Mouse (Mus musculus) lung, postnatal 36 days (tissue): ENCODE results near the gene Slc22a6.
A peak's percentile ranks its signal among the peaks of the same experiment; 100 is the strongest.

ENCODE experiments used
- DNase-seq: peaks from one replicate; pipeline ENCODE4 v3.0.0; 2022; ENCODE audit warnings: mixed read lengths

Slc22a6 gene

DNA sequence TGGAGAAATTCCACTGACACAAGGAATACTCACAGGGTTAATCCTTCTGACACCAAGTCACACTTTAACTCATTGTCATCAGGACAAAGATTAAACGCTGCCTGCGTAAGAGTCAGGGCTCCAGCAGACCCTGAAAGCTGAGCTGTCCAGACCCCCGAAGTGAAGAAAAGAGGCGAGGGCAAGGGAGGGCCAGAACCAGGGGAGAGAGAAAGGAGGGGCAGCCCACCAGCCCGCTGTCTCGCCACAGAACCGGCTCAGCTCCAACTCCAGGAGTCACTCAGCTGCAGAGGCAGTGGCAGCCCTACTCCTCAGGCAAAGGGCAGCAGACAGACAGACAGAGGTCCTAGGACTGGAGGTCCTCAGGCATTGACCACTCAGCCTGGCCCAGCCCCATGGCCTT lies at the start of gene Slc22a6:
Gene Slc22a6 (plus strand): TSS at position 136 of the 400 bp plus-strand sequence.
- no peak for DNase-seq

DNA sequence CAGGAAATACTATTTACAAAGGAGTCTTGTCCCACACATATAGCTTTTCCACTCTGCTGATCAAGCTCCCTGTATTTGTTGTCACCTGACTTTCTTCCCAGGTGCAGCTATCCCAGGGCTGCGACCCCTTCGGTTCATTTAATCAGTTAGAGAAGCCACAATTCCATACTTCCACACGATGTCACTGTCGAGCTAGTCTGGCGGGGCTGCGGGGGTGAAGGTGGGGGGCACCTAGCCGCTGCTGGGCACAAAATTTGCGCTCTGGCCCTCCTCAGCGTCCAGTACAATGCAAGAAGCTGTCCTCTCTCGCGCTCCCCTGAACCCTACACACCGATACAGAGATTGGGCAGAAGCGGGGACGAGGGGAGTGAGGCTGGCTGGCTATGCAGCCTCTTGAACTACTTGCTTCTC lies 48.4 kb upstream of the Slc22a6 start:
- DNase-seq = no peak

GRCm38 (mm10) chr19:8570341-8571040 lies 47.3 kb upstream of the Slc22a6 start:
- no peak for DNase-seq

GRCm38 (mm10) chr19:8571746-8572145 lies 46.1 kb upstream of the Slc22a6 start:
- no peak for DNase-seq

GRCm38 (mm10) chr19:8572485-8572884 lies 45.4 kb upstream of the Slc22a6 start:
- DNase-seq = no peak

DNA sequence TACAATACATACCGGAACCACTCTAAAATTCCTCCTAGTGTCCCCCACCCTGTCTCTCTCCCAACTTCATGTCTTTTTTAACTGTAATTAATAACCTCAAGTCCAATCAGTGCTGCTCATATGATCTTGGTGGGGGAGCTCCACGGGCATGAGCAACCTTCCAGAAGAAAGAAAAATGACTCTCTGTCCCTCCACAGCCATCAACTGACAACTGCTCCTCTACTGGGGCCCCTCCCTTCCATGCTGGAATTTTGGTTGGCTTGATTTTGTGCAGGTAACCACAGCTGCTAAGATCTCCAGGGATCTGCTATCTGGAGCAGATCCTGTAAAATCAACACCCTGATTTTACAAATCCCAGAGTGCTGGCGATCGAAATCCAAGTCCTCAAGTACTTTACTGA lies 40.4 kb upstream of the Slc22a6 start:
- DNase-seq = no peak

DNA sequence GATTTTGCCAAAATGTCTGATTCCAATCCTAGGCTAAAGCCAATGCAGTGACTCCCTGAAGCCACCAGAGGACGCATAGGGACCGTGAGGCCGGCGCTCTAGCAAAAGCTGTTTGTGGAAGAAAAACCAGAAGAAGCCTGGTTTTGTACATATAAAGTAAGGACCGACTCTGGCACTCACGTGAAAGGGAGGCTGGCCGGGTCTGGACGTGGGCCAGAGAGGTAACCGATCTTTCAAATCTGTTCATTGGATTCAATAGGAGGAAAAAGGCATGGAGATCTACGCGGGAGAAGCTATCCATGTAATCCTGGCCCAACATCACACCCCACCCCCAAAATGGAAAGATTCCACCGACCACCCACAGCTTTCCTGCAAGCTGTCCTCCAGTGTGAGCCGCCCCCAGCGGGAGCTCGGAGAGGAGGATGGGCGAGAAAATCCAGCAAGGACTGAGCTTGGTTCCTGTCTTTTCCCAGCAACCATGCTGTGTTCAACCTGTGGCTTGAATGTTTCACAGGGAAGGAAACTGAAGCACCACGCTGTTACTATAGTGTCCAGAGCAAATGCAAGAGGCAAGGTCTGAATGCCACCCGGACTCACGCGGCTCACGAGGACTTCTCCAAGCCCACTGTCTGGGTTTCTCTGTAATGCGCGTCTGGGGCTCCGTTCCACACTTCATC lies 39.4 kb upstream of the Slc22a6 start:
- peak; percentile 72 for DNase-seq

- DNase-seq = no peak
Measured at GRCm38 (mm10) chr19:8578970-8579342, 38.9 kb upstream of the Slc22a6 start.

- no peak for DNase-seq
Measured at GRCm38 (mm10) chr19:8585298-8585697, 32.5 kb upstream of the Slc22a6 start.

GRCm38 (mm10) chr19:8585899-8586298 lies 31.9 kb upstream of the Slc22a6 start:
- no peak for DNase-seq

DNA sequence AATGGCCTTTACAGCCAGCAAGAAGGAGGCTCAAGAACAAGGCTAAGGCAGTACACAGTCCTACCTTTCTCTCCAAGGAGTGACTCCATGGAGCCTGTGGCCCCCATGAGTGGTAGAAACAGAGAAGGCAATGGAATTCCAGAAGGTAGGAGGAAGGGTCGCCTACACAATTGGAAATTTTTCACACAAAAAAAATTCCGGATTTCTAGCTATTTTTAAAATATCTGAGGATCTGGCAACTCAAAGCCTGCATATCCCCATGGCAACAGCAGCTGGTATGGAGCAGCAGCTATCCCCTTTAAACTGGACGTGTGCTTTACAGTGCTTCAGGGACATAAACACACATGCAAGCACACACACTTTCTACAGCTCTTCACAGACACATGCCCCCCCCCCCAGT lies 31.5 kb upstream of the Slc22a6 start:
- no peak for DNase-seq

- no peak for DNase-seq
Measured at GRCm38 (mm10) chr19:8587315-8587714, 30.5 kb upstream of the Slc22a6 start.

GRCm38 (mm10) chr19:8590954-8591353 lies 26.9 kb upstream of the Slc22a6 start, which contains the start of gene Slc22a8:
TSS of gene Slc22a8 (plus strand) at chr19:8591254.
- no peak for DNase-seq

- DNase-seq = peak; percentile 15
Measured at GRCm38 (mm10) chr19:8592155-8592554, 25.7 kb upstream of the Slc22a6 start.

DNA sequence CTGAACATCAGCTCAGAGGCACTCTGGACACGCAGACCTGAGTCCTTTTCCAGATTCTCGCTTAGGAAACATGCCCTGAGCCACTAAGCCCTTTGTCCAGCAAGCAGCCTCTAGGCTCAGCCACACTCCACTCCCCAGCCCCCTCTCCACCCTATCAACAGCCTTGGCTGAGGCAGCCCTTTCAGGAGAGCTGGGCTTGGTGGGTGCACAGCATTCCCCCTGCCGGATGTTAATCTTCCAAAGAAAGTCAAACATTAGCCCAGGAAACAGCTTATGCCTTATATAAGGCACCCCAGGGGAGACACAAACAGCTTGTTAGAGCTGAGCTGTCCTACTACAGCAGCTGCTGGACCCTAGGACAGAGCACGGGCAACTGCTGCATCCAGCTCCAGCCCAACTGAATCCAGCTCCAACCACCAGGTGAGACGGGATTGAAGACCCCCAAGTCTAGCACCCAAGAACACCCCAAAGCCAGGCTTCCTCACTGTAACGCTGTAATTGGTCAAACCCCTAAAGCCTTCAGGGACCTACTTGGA lies 24.9 kb upstream of the Slc22a6 start:
- no peak for DNase-seq

- DNase-seq = no peak
Measured at GRCm38 (mm10) chr19:8593833-8594232, 24.0 kb upstream of the Slc22a6 start.

GRCm38 (mm10) chr19:8594518-8594917 lies 23.3 kb upstream of the Slc22a6 start:
- no peak for DNase-seq

GRCm38 (mm10) chr19:8597269-8597668 lies 20.6 kb upstream of the Slc22a6 start:
- no peak for DNase-seq

DNA sequence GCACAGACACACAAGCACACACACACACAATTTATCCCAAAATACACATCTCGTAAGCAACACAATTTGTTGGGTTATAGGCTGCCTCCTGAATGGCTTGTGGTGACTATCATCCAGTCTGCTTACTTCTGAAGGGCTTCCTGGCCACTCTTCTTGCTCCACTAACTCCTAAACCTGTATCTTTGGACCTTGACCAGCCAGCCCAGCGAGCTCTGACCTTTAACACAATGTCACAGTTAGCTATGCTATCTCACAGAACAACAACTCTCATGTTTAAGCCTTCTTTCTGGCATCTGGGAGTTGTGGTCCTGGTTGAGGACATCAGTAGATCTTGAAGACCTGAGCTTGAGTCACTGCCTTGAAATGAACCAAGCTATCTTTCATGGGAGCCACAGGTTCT lies 18.6 kb upstream of the Slc22a6 start:
- DNase-seq = no peak

DNA sequence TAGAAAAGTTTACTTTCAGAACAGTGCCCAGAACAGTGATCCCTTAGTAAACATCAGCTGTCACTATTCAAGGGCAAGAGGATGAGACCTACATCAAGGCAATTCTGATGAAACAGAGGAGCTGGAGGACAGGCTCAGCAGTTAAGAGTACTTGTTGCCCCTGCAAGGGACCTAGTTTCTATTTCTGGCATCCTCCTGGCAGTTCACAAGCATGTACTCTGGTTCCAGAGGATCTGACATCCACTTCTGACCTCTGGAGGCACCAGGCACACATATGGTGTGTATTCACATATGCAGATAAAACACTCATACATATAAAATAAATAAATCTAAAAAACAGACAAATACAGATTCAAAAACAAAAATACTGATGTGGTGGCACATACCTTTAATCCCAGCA lies 15.9 kb upstream of the Slc22a6 start:
- DNase-seq = no peak

GRCm38 (mm10) chr19:8602914-8603313 lies 14.9 kb upstream of the Slc22a6 start:
- no peak for DNase-seq

GRCm38 (mm10) chr19:8604536-8605240 lies 13.2 kb upstream of the Slc22a6 start:
- no peak for DNase-seq

DNA sequence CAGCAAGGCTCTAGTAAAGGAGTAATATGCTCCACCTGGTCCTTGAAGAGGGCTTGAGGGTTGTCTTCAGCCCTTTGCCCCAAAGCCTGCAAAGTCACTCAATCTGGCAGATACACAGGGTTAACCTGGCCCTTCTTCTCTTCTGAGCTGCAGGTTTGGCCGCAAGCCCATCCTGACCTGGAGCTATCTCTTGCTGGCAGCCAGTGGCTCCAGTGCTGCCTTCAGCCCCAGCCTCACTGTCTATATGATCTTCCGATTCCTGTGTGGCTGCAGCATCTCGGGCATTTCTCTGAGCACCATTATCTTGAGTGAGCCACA lies 12.6 kb upstream of the Slc22a6 start:
- DNase-seq = no peak
